Comparison of ENCODE assay signal across 29 mouse cellular contexts in the genomic region with DNA sequence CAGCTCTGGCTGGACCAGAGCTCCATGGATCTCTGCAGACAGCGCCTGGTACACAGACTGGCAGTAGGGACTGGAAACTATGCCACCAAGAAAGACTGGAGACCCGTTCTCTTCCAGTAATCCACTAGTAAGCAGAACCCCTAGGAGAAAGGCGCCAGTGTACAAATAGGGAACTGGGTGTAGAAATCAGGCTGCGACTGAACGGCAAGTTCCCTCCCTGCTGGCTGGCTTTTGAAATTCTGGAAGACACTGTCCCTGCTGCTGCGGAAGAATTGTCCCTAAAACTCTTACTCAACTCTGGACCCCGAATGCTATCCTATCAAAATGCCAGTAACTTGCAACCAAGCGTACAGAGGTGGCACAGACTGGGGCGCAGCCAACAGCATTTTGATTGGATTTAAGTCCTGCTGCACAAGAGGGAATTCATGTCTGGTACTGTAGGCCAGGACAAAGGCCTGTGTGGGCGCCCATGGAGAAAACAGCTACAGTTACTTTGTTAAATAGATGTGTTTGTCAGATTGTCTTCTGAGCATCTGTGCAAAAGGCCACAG. TPM values are rescaled to one million over a fixed set of nuclear protein-coding genes. Genes with fewer than 3 reads are reported as not detected.
DNase-seq lines count a peak whose midpoint lies in the region; ATAC-seq and TF ChIP-seq lines count a peak whose summit lies in the region.
"Had no signal": no experiment of that assay in that cellular context is flagged by ENCODE, and none has a peak within 500 bp of the region (broad histone marks: within the 10 kb centered on the region; RNA-seq: fewer than 3 reads in every experiment).

No protein-coding gene starts in this region.

- H3K9me3 ChIP-seq in forebrain, embryonic 15.5 days: no peaks in the 10 kb centered on the region
- H3K9me3 ChIP-seq in forebrain, embryonic 12.5 days: no peaks in the 10 kb centered on the region
- no peaks in the 10 kb centered on the region for H3K9me3 ChIP-seq in midbrain, embryonic 11.5 days (ENCODE audit: control insufficient read depth, low read length)
- H3K9me3 ChIP-seq in midbrain, embryonic 13.5 days: no peaks in the 10 kb centered on the region
- H3K9me3 ChIP-seq in forebrain, postnatal 0 days (ENCODE audit: low read length): no peaks in the 10 kb centered on the region
- H3K9me3 ChIP-seq: embryonic facial prominence, embryonic 10.5 days; embryonic facial prominence, embryonic 15.5 days; heart, embryonic 13.5 days; hindbrain, embryonic 10.5 days; intestine, embryonic 15.5 days; liver, embryonic 13.5 days; midbrain, embryonic 12.5 days had no signal

- no peak for TF ChIP-seq CTCF in forebrain, postnatal 0 days (IDR thresholded peaks at IDR 0.05; ENCODE audit: low read depth)

- no peaks in the 10 kb centered on the region for H3K4me1 ChIP-seq in forebrain, embryonic 15.5 days
- H3K4me1 ChIP-seq in forebrain, embryonic 12.5 days: no peaks in the 10 kb centered on the region
- H3K4me1 ChIP-seq in midbrain, embryonic 11.5 days (ENCODE audit: control insufficient read depth, insufficient read depth, low read length): no peaks in the 10 kb centered on the region
- no peaks in the 10 kb centered on the region for H3K4me1 ChIP-seq in midbrain, embryonic 13.5 days (replicated peaks)
- no peaks in the 10 kb centered on the region for H3K4me1 ChIP-seq in forebrain, postnatal 0 days (ENCODE audit: insufficient read depth)
- H3K4me1 ChIP-seq: embryonic facial prominence, embryonic 10.5 days; embryonic facial prominence, embryonic 15.5 days; hindbrain, embryonic 10.5 days; intestine, embryonic 15.5 days; liver, embryonic 13.5 days had no signal

- ATAC-seq in forebrain, embryonic 15.5 days (replicated peaks): peak; percentile 33; the same call in 1 of the 2 replicates
- ATAC-seq in forebrain, embryonic 12.5 days (ENCODE audit: low FRiP score): no peak
- ATAC-seq in midbrain, embryonic 11.5 days (ENCODE audit: low FRiP score): no peak
- ATAC-seq in midbrain, embryonic 13.5 days: no peak
- ATAC-seq in forebrain, postnatal 0 days: peak; percentile 48
- ATAC-seq: hindbrain, postnatal 0 days; intestine, embryonic 15.5 days had no signal

- no peak overlapping the region for H3K9ac ChIP-seq in forebrain, embryonic 15.5 days (replicated peaks)
- no peak overlapping the region for H3K9ac ChIP-seq in forebrain, embryonic 12.5 days
- no peak overlapping the region for H3K9ac ChIP-seq in midbrain, embryonic 11.5 days (ENCODE audit: low read length)
- H3K9ac ChIP-seq in midbrain, embryonic 13.5 days (replicated peaks): no peak overlapping the region
- H3K9ac ChIP-seq in forebrain, postnatal 0 days: no peak overlapping the region
- H3K9ac ChIP-seq: embryonic facial prominence, embryonic 15.5 days; heart, embryonic 13.5 days; intestine, embryonic 15.5 days; liver, embryonic 13.5 days; midbrain, embryonic 12.5 days had no signal

- H3K27me3 ChIP-seq in forebrain, embryonic 15.5 days: no peaks in the 10 kb centered on the region
- no peaks in the 10 kb centered on the region for H3K27me3 ChIP-seq in forebrain, embryonic 12.5 days
- H3K27me3 ChIP-seq in midbrain, embryonic 11.5 days (ENCODE audit: control insufficient read depth, insufficient read depth, low read length): no peaks in the 10 kb centered on the region
- H3K27me3 ChIP-seq in midbrain, embryonic 13.5 days: no peaks in the 10 kb centered on the region
- no peaks in the 10 kb centered on the region for H3K27me3 ChIP-seq in forebrain, postnatal 0 days (ENCODE audit: insufficient read depth, low read length)
- H3K27me3 ChIP-seq: embryonic facial prominence, embryonic 15.5 days; heart, embryonic 13.5 days; intestine, embryonic 15.5 days; liver, embryonic 13.5 days; midbrain, embryonic 12.5 days had no signal

- no peak overlapping the region for H3K4me2 ChIP-seq in forebrain, embryonic 15.5 days (replicated peaks)
- H3K4me2 ChIP-seq in forebrain, embryonic 12.5 days: no peak overlapping the region
- no peak overlapping the region for H3K4me2 ChIP-seq in midbrain, embryonic 11.5 days
- H3K4me2 ChIP-seq in midbrain, embryonic 13.5 days (replicated peaks): no peak overlapping the region
- H3K4me2 ChIP-seq in forebrain, postnatal 0 days (ENCODE audit: low read depth): no peak overlapping the region
- H3K4me2 ChIP-seq: embryonic facial prominence, embryonic 15.5 days; heart, embryonic 13.5 days; intestine, embryonic 15.5 days; liver, embryonic 13.5 days; midbrain, embryonic 12.5 days had no signal

- H3K4me3 ChIP-seq in forebrain, embryonic 15.5 days: no peak overlapping the region
- no peak overlapping the region for H3K4me3 ChIP-seq in forebrain, embryonic 12.5 days (replicated peaks)
- H3K4me3 ChIP-seq in midbrain, embryonic 11.5 days (ENCODE audit: low read depth, low read length): no peak overlapping the region
- H3K4me3 ChIP-seq in midbrain, embryonic 13.5 days (replicated peaks): no peak overlapping the region
- no peak overlapping the region for H3K4me3 ChIP-seq in forebrain, postnatal 0 days (ENCODE audit: low read depth, low read length)
- H3K4me3 ChIP-seq: embryonic facial prominence, embryonic 10.5 days; embryonic facial prominence, embryonic 15.5 days; gastrocnemius, adult 2 months; heart, embryonic 13.5 days; hindbrain, embryonic 10.5 days; intestine, embryonic 15.5 days; liver, embryonic 13.5 days; midbrain, embryonic 12.5 days had no signal

- WGBS in forebrain, embryonic 15.5 days: 62% methylated on average over 10 of the region's 10 CpGs
- 82% methylated on average over 10 of the region's 10 CpGs for WGBS in forebrain, embryonic 12.5 days
- WGBS in midbrain, embryonic 11.5 days: 90% methylated on average over 10 of the region's 10 CpGs
- WGBS in midbrain, embryonic 13.5 days: 80% methylated on average over 10 of the region's 10 CpGs
- WGBS in forebrain, postnatal 0 days: 56% methylated on average over 10 of the region's 10 CpGs

- H3K27ac ChIP-seq in forebrain, embryonic 15.5 days (replicated peaks): no peak overlapping the region; the same call in 1 of the 2 replicates
- no peak overlapping the region for H3K27ac ChIP-seq in forebrain, embryonic 12.5 days
- no peak overlapping the region for H3K27ac ChIP-seq in midbrain, embryonic 11.5 days (ENCODE audit: low read depth, low read length)
- no peak overlapping the region; the same call in 1 of the 2 replicates for H3K27ac ChIP-seq in midbrain, embryonic 13.5 days
- H3K27ac ChIP-seq in forebrain, postnatal 0 days (ENCODE audit: low read depth, low read length): no peak overlapping the region
- H3K27ac ChIP-seq: embryonic facial prominence, embryonic 10.5 days; embryonic facial prominence, embryonic 15.5 days; gastrocnemius, adult 2 months; heart, embryonic 13.5 days; hindbrain, embryonic 10.5 days; hindbrain, postnatal 0 days; intestine, embryonic 15.5 days; liver, embryonic 13.5 days; macrophage; midbrain, embryonic 12.5 days had no signal

- H3K36me3 ChIP-seq in forebrain, embryonic 15.5 days: no peaks in the 10 kb centered on the region
- no peaks in the 10 kb centered on the region for H3K36me3 ChIP-seq in forebrain, embryonic 12.5 days (replicated peaks)
- H3K36me3 ChIP-seq in midbrain, embryonic 11.5 days (ENCODE audit: control insufficient read depth, insufficient read depth, low read length): no peaks in the 10 kb centered on the region
- H3K36me3 ChIP-seq in midbrain, embryonic 13.5 days: no peaks in the 10 kb centered on the region
- H3K36me3 ChIP-seq in forebrain, postnatal 0 days (ENCODE audit: insufficient read depth): no peaks in the 10 kb centered on the region
- H3K36me3 ChIP-seq: embryonic facial prominence, embryonic 10.5 days; embryonic facial prominence, embryonic 15.5 days; heart, embryonic 13.5 days; hindbrain, embryonic 10.5 days; intestine, embryonic 15.5 days; liver, embryonic 13.5 days; midbrain, embryonic 12.5 days had no signal

- DNase-seq in midbrain, embryonic 11.5 days (ENCODE audit: low spot score, missing footprints): peak; percentile 79
- DNase-seq in forebrain, postnatal 0 days: peak; percentile 9
- no peak for DNase-seq in frontal cortex, postnatal 14 days (ENCODE audit: low spot score in 2 of 2)
- no peak for DNase-seq in adrenal gland, adult (ENCODE audit: inconsistent age in 2 of 2, low spot score in 1 of 2)
- DNase-seq: adrenal gland, adult 2 months; cerebellum, adult 2 months; cerebellum, postnatal 25 days; gastrocnemius, adult 2 months; gastrocnemius, postnatal 36 days; heart, postnatal 10 days; kidney, adult 2 months; kidney, postnatal 36 days; layer of hippocampus, postnatal 36 days; left cerebral cortex, postnatal 4 days; liver, embryonic 13.5 days; lung, adult 2 months; lung, postnatal 10 days; thymus, postnatal 25 days had no signal

RNA-seq across cellular contexts. Expression of a gene that starts 16.0 kb away (rescaled TPM):
- 3.9 and 4.2 TPM in 2 replicates for polyA plus RNA-seq in forebrain, embryonic 15.5 days (2015; fragmentation: Nextera tagmentation; extraction: Ambion mirVana)
- polyA plus RNA-seq in forebrain, embryonic 12.5 days (2016; fragmentation: Nextera tagmentation; extraction: Ambion mirVana): 12.6 and 13.5 TPM in 2 replicates
- 17.0 and 17.1 TPM in 2 replicates for polyA plus RNA-seq in midbrain, embryonic 11.5 days (2014; fragmentation: Nextera tagmentation; extraction: Ambion mirVana)
- polyA plus RNA-seq in midbrain, embryonic 13.5 days (2015; fragmentation: Nextera tagmentation; extraction: Ambion mirVana): 4.7 and 5.4 TPM in 2 replicates
- 2.7 and 3.7 TPM in 2 replicates for total RNA-seq in forebrain, postnatal 0 days (2014; rRNA removed)
- 1.1 TPM in 2 replicates for polyA plus RNA-seq in forebrain, postnatal 0 days (2015; fragmentation: Nextera tagmentation; extraction: Ambion mirVana)

RNA-seq across cellular contexts. Expression of a gene that starts 19.7 kb away (rescaled TPM):
- polyA plus RNA-seq in forebrain, embryonic 15.5 days (2015; fragmentation: Nextera tagmentation; extraction: Ambion mirVana): 85.3 and 89.1 TPM in 2 replicates
- 88.5 and 94.9 TPM in 2 replicates for polyA plus RNA-seq in forebrain, embryonic 12.5 days (2016; fragmentation: Nextera tagmentation; extraction: Ambion mirVana)
- polyA plus RNA-seq in midbrain, embryonic 11.5 days (2014; fragmentation: Nextera tagmentation; extraction: Ambion mirVana): 106 and 115 TPM in 2 replicates
- polyA plus RNA-seq in midbrain, embryonic 13.5 days (2015; fragmentation: Nextera tagmentation; extraction: Ambion mirVana): 91.4 and 94.5 TPM in 2 replicates
- 94.9 and 102 TPM in 2 replicates for total RNA-seq in forebrain, postnatal 0 days (2014; rRNA removed)
- polyA plus RNA-seq in forebrain, postnatal 0 days (2015; fragmentation: Nextera tagmentation; extraction: Ambion mirVana): 64.7 and 68.6 TPM in 2 replicates

Comparison
In these comparisons a context has a peak if more than half of its experiments do, and no peak if none do; other contexts are left out.
1. ATAC-seq: peak in forebrain, embryonic 15.5 days (single experiment) and forebrain, postnatal 0 days (single experiment); none in forebrain, embryonic 12.5 days (single experiment), midbrain, embryonic 11.5 days (single experiment) and midbrain, embryonic 13.5 days (single experiment).
2. DNase-seq: peak in midbrain, embryonic 11.5 days (single experiment) and forebrain, postnatal 0 days (single experiment); none in frontal cortex, postnatal 14 days (0 of 2) and adrenal gland, adult (0 of 2).